Mouse (Mus musculus): ENCODE measurements at regions not wholly inside any gene's neighbourhood (a gene's known extent, or its start where the extent isn't known, plus 50 kb on each side); places are given as distances from the start of the nearest gene placed in this dataset.
A peak's percentile ranks its signal among the peaks of the same experiment; 100 is the strongest.

- DNase-seq (ENCODE audit: low read depth, low spot score), result peak; percentile 1
Measured at GRCm38 (mm10) chr6:26650101-26650500, 841.1 kb upstream of the Pot1a start.

- no peak for DNase-seq (ENCODE audit: low read depth, low spot score)
Measured at GRCm38 (mm10) chr6:26649514-26649913, 840.5 kb upstream of the Pot1a start.

- DNase-seq (ENCODE audit: low read depth, low spot score), result no peak
Measured at GRCm38 (mm10) chr6:26628479-26628878, 819.4 kb upstream of the Pot1a start.
